Mouse (Mus musculus) MEL (cell line): ENCODE data around the gene Slc25a54. TPM values are rescaled to one million over a fixed set of nuclear protein-coding genes. Genes with fewer than 3 reads are reported as not detected.

Experiments used
- DNase-seq: peaks from one replicate; pipeline ENCODE4 v3.0.0; 2011; ENCODE audit warnings: low read depth, low spot score
- H3K27ac ChIP-seq: 2 replicates; pipeline ENCODE4 v1.5.1; 2012; ENCODE audit warnings: low read depth, mild to moderate bottlenecking, control low read depth, low read length, moderate library complexity; ENCODE audit not compliant: control insufficient read depth
- H3K27me3 ChIP-seq, 2 experiments: fragments of 150-350 bp in 1 of 2; sonication (generic) in 1 of 2; 2 replicates each; pipeline ENCODE4 v1.6.1; 2012; ENCODE audit warnings: low read length in 2 of 2, mild to moderate bottlenecking in 2 of 2, improper control_type of control experiment in 1 of 2, moderate library complexity in 1 of 2; ENCODE audit not compliant: insufficient read depth in 2 of 2, control insufficient read depth in 1 of 2
- H3K36me3 ChIP-seq, 2 experiments: 2 replicates each; pipeline ENCODE4 v1.6.1; 2012 to 2014; ENCODE audit warnings: low read length in 2 of 2, improper control_type of control experiment in 1 of 2, inconsistent platforms in 1 of 2, mild to moderate bottlenecking in 1 of 2; ENCODE audit not compliant: insufficient read depth in 2 of 2, control insufficient read depth in 1 of 2
- H3K4me1 ChIP-seq, 2 experiments: fragments of 150-350 bp in 1 of 2; sonication (generic) in 1 of 2; 2 replicates each; pipeline ENCODE4 v1.6.1; 2012; ENCODE audit warnings: low read length in 2 of 2, improper control_type of control experiment in 1 of 2, mild to moderate bottlenecking in 1 of 2; ENCODE audit not compliant: insufficient read depth in 2 of 2, control insufficient read depth in 1 of 2
- H3K4me3 ChIP-seq, 2 experiments: fragments of 150-350 bp in 1 of 2; sonication (generic) in 1 of 2; 2 replicates each; pipeline ENCODE4 v1.5.1; 2012; ENCODE audit warnings: low read depth in 2 of 2, low read length in 2 of 2, mild to moderate bottlenecking in 2 of 2, moderate library complexity in 2 of 2, control low read depth in 1 of 2, improper control_type of control experiment in 1 of 2; ENCODE audit not compliant: control insufficient read depth in 1 of 2, insufficient read depth in 1 of 2
- H3K79me2 ChIP-seq: 2 replicates; pipeline ENCODE4 v1.6.1; 2012; ENCODE audit warnings: mild to moderate bottlenecking, low read length, moderate library complexity; ENCODE audit not compliant: control insufficient read depth, poor library complexity, insufficient read depth
- H3K9ac ChIP-seq: 2 replicates; pipeline ENCODE4 v1.6.1; 2012; ENCODE audit warnings: low read depth, mild to moderate bottlenecking, control low read depth, low read length, moderate library complexity; ENCODE audit not compliant: control insufficient read depth, poor library complexity, severe bottlenecking
- H3K9me3 ChIP-seq: fragments of 150-350 bp; sonication (generic); replicated peaks from 2 replicates; pipeline ENCODE4 v1.6.1; 2012; ENCODE audit warnings: mild to moderate bottlenecking, low read length, improper control_type of control experiment, moderate library complexity; ENCODE audit not compliant: insufficient read depth
- BHLHE40 ChIP-seq: IDR thresholded peaks from 2 replicates; pipeline ENCODE4 v1.6.1; 2012; ENCODE audit warnings: low read depth, mild to moderate bottlenecking, inconsistent platforms, low read length, improper control_type of control experiment, borderline replicate concordance
- CHD1 ChIP-seq: IDR thresholded peaks from 2 replicates; pipeline ENCODE4 v1.6.1; 2012; ENCODE audit warnings: low read depth, mild to moderate bottlenecking, inconsistent platforms, low read length, improper control_type of control experiment
- CHD2 ChIP-seq: IDR thresholded peaks from 2 replicates; pipeline ENCODE4 v1.6.1; 2011; ENCODE audit warnings: low read length, improper control_type of control experiment
- CTCF ChIP-seq, 3 experiments: IDR thresholded peaks in 2 of 3; conservative IDR thresholded peaks in 1 of 3; 2 replicates each; pipeline ENCODE4 v1.5.1; 2011 to 2012; ENCODE audit warnings: low read length in 3 of 3, low read depth in 2 of 3, mild to moderate bottlenecking in 2 of 3, improper control_type of control experiment in 1 of 3, inconsistent platforms in 1 of 3, mixed read lengths in 1 of 3, moderate library complexity in 1 of 3; ENCODE audit not compliant: control insufficient read depth in 1 of 3, insufficient read depth in 1 of 3, poor library complexity in 1 of 3, severe bottlenecking in 1 of 3
- ELF1 ChIP-seq: IDR thresholded peaks from 2 replicates; pipeline ENCODE4 v1.6.1; 2014; ENCODE audit warnings: low read depth, mild to moderate bottlenecking, inconsistent platforms, low read length, improper control_type of control experiment, moderate library complexity
- GABPA ChIP-seq: IDR thresholded peaks from 2 replicates; pipeline ENCODE4 v1.6.1; 2012; ENCODE audit warnings: low read depth, mild to moderate bottlenecking, inconsistent platforms, low read length, improper control_type of control experiment, moderate library complexity
- HCFC1 ChIP-seq: IDR thresholded peaks from 2 replicates; pipeline ENCODE4 v1.6.1; 2012; ENCODE audit warnings: low read depth, mild to moderate bottlenecking, inconsistent platforms, low read length, improper control_type of control experiment, moderate library complexity
- JUND ChIP-seq: IDR thresholded peaks from 2 replicates; pipeline ENCODE4 v1.6.1; 2011; ENCODE audit warnings: low read depth, mild to moderate bottlenecking, improper control_type of control experiment, low read length
- MAX ChIP-seq: IDR thresholded peaks from 2 replicates; pipeline ENCODE4 v1.6.1; 2011; ENCODE audit warnings: low read length, improper control_type of control experiment
- MXI1 ChIP-seq: IDR thresholded peaks from 2 replicates; pipeline ENCODE4 v1.6.1; 2011; ENCODE audit warnings: mild to moderate bottlenecking, low read depth, low read length, improper control_type of control experiment
- NELFE ChIP-seq: IDR thresholded peaks from 2 replicates; pipeline ENCODE4 v1.6.1; 2011; ENCODE audit warnings: low read depth, low read length, improper control_type of control experiment
- NRF1 ChIP-seq: IDR thresholded peaks from 2 replicates; pipeline ENCODE4 v1.6.1; 2014; ENCODE audit warnings: low read depth, mild to moderate bottlenecking, inconsistent platforms, low read length, improper control_type of control experiment, moderate library complexity; ENCODE audit not compliant: poor library complexity, insufficient read depth, severe bottlenecking
- POLR2AphosphoS2 ChIP-seq: IDR thresholded peaks from 2 replicates; pipeline ENCODE4 v1.6.1; 2011; ENCODE audit warnings: low read length, improper control_type of control experiment
- POLR2AphosphoS5 ChIP-seq: IDR thresholded peaks from 2 replicates; pipeline ENCODE4 v1.6.1; 2012; ENCODE audit warnings: low read depth, borderline replicate concordance, mild to moderate bottlenecking, inconsistent platforms, low read length, moderate library complexity, mixed read lengths
- RCOR1 ChIP-seq: IDR thresholded peaks from 2 replicates; pipeline ENCODE4 v1.6.1; 2012; ENCODE audit warnings: low read depth, mild to moderate bottlenecking, inconsistent platforms, low read length, improper control_type of control experiment
- TBP ChIP-seq: IDR thresholded peaks from 2 replicates; pipeline ENCODE4 v1.8.0; 2011; ENCODE audit warnings: low read depth, low read length, improper control_type of control experiment
- UBTF ChIP-seq: IDR thresholded peaks from 2 replicates; pipeline ENCODE4 v1.6.1; 2012; ENCODE audit warnings: low read depth, mild to moderate bottlenecking, inconsistent platforms, low read length, improper control_type of control experiment, moderate library complexity, borderline replicate concordance; ENCODE audit not compliant: insufficient read depth
- USF1 ChIP-seq: IDR thresholded peaks from 2 replicates; pipeline ENCODE4 v1.6.1; 2014; ENCODE audit warnings: low read depth, mild to moderate bottlenecking, inconsistent platforms, low read length, improper control_type of control experiment, moderate library complexity
- USF2 ChIP-seq, 2 experiments: IDR thresholded peaks; 2 replicates each; pipeline ENCODE4 v1.6.1; 2011 to 2012; ENCODE audit warnings: improper control_type of control experiment in 2 of 2, low read length in 2 of 2, borderline replicate concordance in 1 of 2, inconsistent platforms in 1 of 2, low read depth in 1 of 2, mild to moderate bottlenecking in 1 of 2; ENCODE audit not compliant: insufficient read depth in 1 of 2
- ZC3H11A ChIP-seq: IDR thresholded peaks from 2 replicates; pipeline ENCODE4 v1.6.1; 2012; ENCODE audit warnings: low read depth, mild to moderate bottlenecking, inconsistent platforms, low read length, improper control_type of control experiment
- ZKSCAN1 ChIP-seq: IDR thresholded peaks from 2 replicates; pipeline ENCODE4 v1.6.1; 2012; ENCODE audit warnings: low read depth, mild to moderate bottlenecking, inconsistent platforms, low read length, improper control_type of control experiment, moderate library complexity
- ZMIZ1 ChIP-seq: IDR thresholded peaks from 2 replicates; pipeline ENCODE4 v1.6.1; 2012; ENCODE audit warnings: low read depth, mild to moderate bottlenecking, inconsistent platforms, low read length, improper control_type of control experiment, moderate library complexity
- polyA plus RNA-seq, 2 experiments: library from polyadenylated mRNA; stranded (reverse) in 1 of 2; unstranded in 1 of 2; fragments of >175 nt in 1 of 2; fragments of >200 nt in 1 of 2; gene quantifications; 2 replicates each; pipeline versions ENCODE4 v1.2.1 to v1.2.4; 2012; ENCODE audit warnings: low replicate concordance in 2 of 2, low read depth in 1 of 2; ENCODE audit not compliant: insufficient read length in 2 of 2, insufficient read depth in 1 of 2, missing spikeins in 1 of 2
- total RNA-seq: library from RNA; depleted of rRNA; stranded (reverse); fragments of 300-350 nt; gene quantifications from 2 replicates; pipeline ENCODE4 v1.2.3, GENCODE M21; 2012

The Slc25a54 gene
- total and polyA plus RNA-seq, 3 experiments = not detected

DNA sequence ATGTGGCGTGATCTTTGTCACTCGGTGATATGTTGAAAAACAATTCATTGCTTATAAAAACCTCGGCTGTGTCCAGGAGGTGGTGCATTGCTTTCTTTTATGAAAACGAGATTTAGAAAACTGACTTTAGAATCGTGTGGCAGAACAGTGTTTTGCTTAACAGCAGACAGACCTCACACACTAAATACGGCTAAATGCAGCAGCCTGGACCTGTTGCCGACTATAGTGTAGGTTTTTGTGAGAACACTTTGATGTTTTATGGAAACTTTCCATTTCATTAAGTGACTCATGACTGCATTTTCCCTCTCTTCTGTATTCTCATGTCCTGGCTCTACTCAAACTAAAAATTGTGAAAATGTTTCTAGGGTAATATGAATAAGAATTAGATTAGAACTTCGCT is 20.4 kb upstream of the Slc25a54 start:
- H3K9me3 ChIP-seq = no peaks in the 10 kb centered on the region
- H3K27ac ChIP-seq = no peak overlapping the region
- H3K4me3 ChIP-seq = no peak overlapping the region
- peaks cover 0 to 9% of the 10 kb centered on the region in 2 experiments; a peak in 3 of 4 replicates for H3K27me3 ChIP-seq
- DNase-seq = no peak
- no peaks in the 10 kb centered on the region for H3K4me1 ChIP-seq
- no peaks in the 10 kb centered on the region for H3K36me3 ChIP-seq
- TF ChIP-seq BHLHE40 (no peak), GABPA (no peak), POLR2AphosphoS5 (no peak), CHD1 (no peak), UBTF (no peak), MXI1 (no peak), CTCF (IDR thresholded peaks at IDR 0.05 in 2 of 3, conservative IDR thresholded peaks at IDR 0.05 in 1 of 3; ENCODE audit: control insufficient read depth in 1 of 3, insufficient read depth in 1 of 3, low read depth in 2 of 3, low read length in 3 of 3, poor library complexity in 1 of 3, severe bottlenecking in 1 of 3) (no peak), JUND (no peak), NRF1 (no peak), HCFC1 (no peak), ZKSCAN1 (no peak)
- no peaks in the 10 kb centered on the region for H3K79me2 ChIP-seq
- no peak overlapping the region for H3K9ac ChIP-seq

GRCm38 (mm10) chr3:109062391-109062790 is 17.9 kb upstream of the Slc25a54 start:
- Histone ChIP-seq H3K36me3 (no peaks in the 10 kb centered on the region), H3K9me3 (no peaks in the 10 kb centered on the region), H3K27ac (no peak overlapping the region), H3K4me3 (no peak overlapping the region), H3K4me1 (peaks cover 0 to 6% of the 10 kb centered on the region in 2 experiments; a peak in 2 of 4 replicates), H3K9ac (no peak overlapping the region), H3K27me3 (peaks cover 0 to 9% of the 10 kb centered on the region in 2 experiments; a peak in 3 of 4 replicates), H3K79me2 (no peaks in the 10 kb centered on the region)
- no peak for DNase-seq
- TF ChIP-seq MAX = no peak
- no peak for TF ChIP-seq ZMIZ1
- TF ChIP-seq BHLHE40 = no peak
- no peak for TF ChIP-seq POLR2AphosphoS2
- no peak for TF ChIP-seq NELFE
- no peak for TF ChIP-seq MXI1
- no peak for TF ChIP-seq TBP
- TF ChIP-seq CTCF (IDR thresholded peaks at IDR 0.05 in 2 of 3, conservative IDR thresholded peaks at IDR 0.05 in 1 of 3; ENCODE audit: control insufficient read depth in 1 of 3, insufficient read depth in 1 of 3, low read depth in 2 of 3, low read length in 3 of 3, poor library complexity in 1 of 3, severe bottlenecking in 1 of 3) = no peak
- TF ChIP-seq USF2 (IDR thresholded peaks at IDR 0.05; ENCODE audit: borderline replicate concordance in 1 of 2, insufficient read depth in 1 of 2, low read depth in 1 of 2, low read length in 2 of 2) = no peak
- TF ChIP-seq RCOR1 = no peak
- no peak for TF ChIP-seq UBTF
- TF ChIP-seq CHD2 = no peak
- no peak for TF ChIP-seq ELF1
- TF ChIP-seq ZC3H11A = no peak
- no peak for TF ChIP-seq CHD1
- TF ChIP-seq USF1 = no peak
